Mouse (Mus musculus): Measurements from ENCODE around the gene Olfr99. TPM values are rescaled to one million over a fixed set of nuclear protein-coding genes. Genes with fewer than 3 reads are reported as not detected.

Olfr99 gene
- total and polyA plus RNA-seq, 3 experiments, result not detected

DNA sequence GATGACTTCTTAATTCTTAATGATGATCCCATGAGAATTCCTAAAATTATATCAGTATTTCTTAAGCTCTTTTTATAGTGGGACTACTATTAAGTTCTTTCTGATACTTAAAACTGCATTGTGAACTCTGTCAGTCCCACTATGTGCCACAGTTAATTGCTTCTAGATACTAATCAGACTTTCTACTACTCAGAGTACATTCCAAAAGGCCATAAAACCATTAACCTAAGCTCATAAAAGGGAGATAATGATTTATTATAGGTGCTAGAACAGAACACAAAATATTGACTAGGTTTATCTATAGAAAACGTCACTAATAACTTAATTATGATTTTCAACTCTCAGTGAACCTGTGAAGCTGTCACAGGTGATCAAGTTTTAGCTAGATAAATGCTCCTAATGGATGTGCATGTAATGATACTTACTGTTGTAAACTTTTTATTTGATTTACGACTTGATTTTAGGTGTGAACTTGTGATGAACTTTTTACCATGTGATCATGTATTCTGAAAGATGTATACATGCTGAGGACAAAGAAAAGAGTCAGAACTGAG is 27.0 kb upstream of the Olfr99 start:
- H3K79me2 ChIP-seq (ENCODE audit: control insufficient read depth, insufficient read depth, low read length, poor library complexity), result no peaks in the 10 kb centered on the region
- H3K9me3 ChIP-seq (replicated peaks; ENCODE audit: insufficient read depth, low read length), result no peaks in the 10 kb centered on the region
- H3K36me3 ChIP-seq (ENCODE audit: control insufficient read depth in 1 of 2, insufficient read depth in 2 of 2, low read length in 2 of 2), result no peaks in the 10 kb centered on the region
- no peak for DNase-seq (ENCODE audit: low read depth, low spot score)
- H3K4me1 ChIP-seq (ENCODE audit: control insufficient read depth in 1 of 2, insufficient read depth in 2 of 2, low read length in 2 of 2), result no peaks in the 10 kb centered on the region
- TF ChIP-seq ZC3H11A (IDR thresholded peaks at IDR 0.05; ENCODE audit: low read depth, low read length) (no peak), RCOR1 (IDR thresholded peaks at IDR 0.05; ENCODE audit: low read depth, low read length) (no peak), POLR2A (IDR thresholded peaks at IDR 0.05; ENCODE audit: control insufficient read depth in 1 of 2, insufficient read depth in 1 of 2, low read depth in 1 of 2, low read length in 2 of 2, poor library complexity in 1 of 2) (no peak), E2F4 (IDR thresholded peaks at IDR 0.05; ENCODE audit: borderline replicate concordance, low read depth, low read length) (no peak), USF1 (IDR thresholded peaks at IDR 0.05; ENCODE audit: low read depth, low read length) (no peak)
- no peak overlapping the region for H3K9ac ChIP-seq (ENCODE audit: control insufficient read depth, low read depth, low read length, poor library complexity, severe bottlenecking)
- H3K27ac ChIP-seq (ENCODE audit: control insufficient read depth, low read depth, low read length), result no peak overlapping the region
- H3K27me3 ChIP-seq (ENCODE audit: control insufficient read depth in 1 of 2, insufficient read depth in 2 of 2, low read length in 2 of 2), result no peaks in the 10 kb centered on the region
- H3K4me3 ChIP-seq (ENCODE audit: control insufficient read depth in 1 of 2, insufficient read depth in 1 of 2, low read depth in 2 of 2, low read length in 2 of 2), result no peak overlapping the region

DNA sequence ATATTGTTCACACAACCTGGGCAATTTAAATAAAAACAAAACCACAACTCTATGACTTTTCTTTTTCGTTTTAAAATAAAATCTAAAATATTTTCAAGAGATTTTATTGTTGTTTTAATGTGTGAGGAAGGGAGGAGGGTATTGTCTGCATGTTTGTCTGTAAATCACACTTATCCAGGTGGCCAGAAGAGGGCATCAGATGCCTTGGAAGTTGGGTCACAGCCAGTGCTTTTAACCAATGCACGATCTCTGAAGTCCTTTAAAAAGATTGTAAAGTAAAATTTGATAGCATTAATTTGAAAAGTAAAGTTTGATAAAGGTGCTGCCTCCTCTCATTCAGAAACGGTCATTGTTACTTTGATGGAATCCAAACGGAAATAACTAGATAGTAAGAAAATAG is 25.2 kb upstream of the Olfr99 start:
- Histone ChIP-seq H3K27me3 (ENCODE audit: control insufficient read depth in 1 of 2, insufficient read depth in 2 of 2, low read length in 2 of 2) (no peaks in the 10 kb centered on the region), H3K79me2 (ENCODE audit: control insufficient read depth, insufficient read depth, low read length, poor library complexity) (no peaks in the 10 kb centered on the region), H3K9me3 (replicated peaks; ENCODE audit: insufficient read depth, low read length) (no peaks in the 10 kb centered on the region), H3K4me1 (ENCODE audit: control insufficient read depth in 1 of 2, insufficient read depth in 2 of 2, low read length in 2 of 2) (no peaks in the 10 kb centered on the region), H3K9ac (ENCODE audit: control insufficient read depth, low read depth, low read length, poor library complexity, severe bottlenecking) (no peak overlapping the region), H3K36me3 (ENCODE audit: control insufficient read depth in 1 of 2, insufficient read depth in 2 of 2, low read length in 2 of 2) (no peaks in the 10 kb centered on the region), H3K4me3 (ENCODE audit: control insufficient read depth in 1 of 2, insufficient read depth in 1 of 2, low read depth in 2 of 2, low read length in 2 of 2) (no peak overlapping the region), H3K27ac (ENCODE audit: control insufficient read depth, low read depth, low read length) (no peak overlapping the region)
- no peak for TF ChIP-seq ZNF384 (IDR thresholded peaks at IDR 0.05; ENCODE audit: low read depth, low read length)
- no peak for TF ChIP-seq CHD2 (IDR thresholded peaks at IDR 0.05; ENCODE audit: low read length)
- TF ChIP-seq ZMIZ1 (IDR thresholded peaks at IDR 0.05; ENCODE audit: low read depth, low read length), result no peak
- TF ChIP-seq SIN3A (IDR thresholded peaks at IDR 0.05; ENCODE audit: low read length), result no peak
- no peak for DNase-seq (ENCODE audit: low read depth, low spot score)

DNA sequence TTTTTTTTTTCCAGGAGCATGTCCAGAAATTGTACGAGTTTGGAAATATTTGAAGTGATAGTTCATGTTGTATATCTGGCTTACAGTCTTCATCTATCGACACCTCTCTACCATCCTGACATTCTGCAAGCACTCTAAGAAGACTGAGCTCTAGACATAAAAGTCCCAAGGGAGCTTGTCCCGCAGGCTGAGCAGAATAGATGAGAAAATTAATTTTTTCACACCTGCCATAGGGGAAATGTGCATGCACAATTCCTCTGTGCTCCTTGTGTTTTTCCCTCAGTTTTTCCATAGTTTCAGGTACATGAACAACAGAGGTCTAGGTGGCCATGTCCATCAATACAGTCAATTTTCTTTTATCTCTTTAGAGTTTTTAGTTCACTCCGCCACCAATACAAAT is 21.0 kb upstream of the Olfr99 start, which contains the start of gene Olfr101:
TSS of gene Olfr101 (minus strand) at position 101 of the 400 bp plus-strand sequence.
- H3K36me3 ChIP-seq (ENCODE audit: control insufficient read depth in 1 of 2, insufficient read depth in 2 of 2, low read length in 2 of 2), result no peaks in the 10 kb centered on the region
- no peak for DNase-seq (ENCODE audit: low read depth, low spot score)
- H3K9me3 ChIP-seq (replicated peaks; ENCODE audit: insufficient read depth, low read length), result no peaks in the 10 kb centered on the region
- H3K4me3 ChIP-seq (ENCODE audit: control insufficient read depth in 1 of 2, insufficient read depth in 1 of 2, low read depth in 2 of 2, low read length in 2 of 2), result no peak within 1 kb of the TSS
- H3K27ac ChIP-seq (ENCODE audit: control insufficient read depth, low read depth, low read length), result no peak within 1 kb of the TSS
- TF ChIP-seq MYC (IDR thresholded peaks at IDR 0.05; ENCODE audit: low read depth, low read length) (no peak), TAL1 (IDR thresholded peaks at IDR 0.05; ENCODE audit: low read length) (no peak), NRF1 (IDR thresholded peaks at IDR 0.05; ENCODE audit: insufficient read depth, low read depth, low read length, poor library complexity, severe bottlenecking) (no peak), POLR2A (IDR thresholded peaks at IDR 0.05; ENCODE audit: control insufficient read depth in 1 of 2, insufficient read depth in 1 of 2, low read depth in 1 of 2, low read length in 2 of 2, poor library complexity in 1 of 2) (no peak)
- no peaks in the 10 kb centered on the region for H3K79me2 ChIP-seq (ENCODE audit: control insufficient read depth, insufficient read depth, low read length, poor library complexity)
- no peaks in the 10 kb centered on the region for H3K4me1 ChIP-seq (ENCODE audit: control insufficient read depth in 1 of 2, insufficient read depth in 2 of 2, low read length in 2 of 2)
- no peak within 1 kb of the TSS for H3K9ac ChIP-seq (ENCODE audit: control insufficient read depth, low read depth, low read length, poor library complexity, severe bottlenecking)
- H3K27me3 ChIP-seq (ENCODE audit: control insufficient read depth in 1 of 2, insufficient read depth in 2 of 2, low read length in 2 of 2), result no peaks in the 10 kb centered on the region
